Mouse (Mus musculus): Measurements from ENCODE around the gene Sbk2.

GRCm38 (mm10) chr7:4996003-4996895, 32.0 kb upstream of the Sbk2 start, which contains the start of gene Zfp579:
- TF ChIP-seq CTCF (IDR thresholded peaks at IDR 0.05; ENCODE audit: low read depth, low read length): no peak
- no peak for TF ChIP-seq POLR2A (IDR thresholded peaks at IDR 0.05; ENCODE audit: borderline replicate concordance, low read depth, low read length)

Measured in bone marrow macrophage, adult 2 months (primary cell).